Mouse (Mus musculus): ENCODE results near the gene Hsd17b7.
"Not testable (repeated sequence)": the region's sequence is repeated elsewhere in the genome, so short reads cannot be mapped to it uniquely, and the experiment has no call there.

The Hsd17b7 gene

GRCm38 (mm10) chr1:169968792-169969515 is at the start of gene Hsd17b7:
Gene Hsd17b7 (minus strand): TSS chr1:169969241.
- peak; percentile 98 for DNase-seq

GRCm38 (mm10) chr1:170014784-170015183 is 45.7 kb upstream of the Hsd17b7 start:
- no peak for DNase-seq

GRCm38 (mm10) chr1:170010716-170011505 is 41.9 kb upstream of the Hsd17b7 start:
- DNase-seq: no peak

- DNase-seq: no peak
Observed at GRCm38 (mm10) chr1:170009296-170009695, 40.3 kb upstream of the Hsd17b7 start.

GRCm38 (mm10) chr1:170008432-170009220 is 39.6 kb upstream of the Hsd17b7 start:
- DNase-seq: no peak

- DNase-seq: no peak
Observed at GRCm38 (mm10) chr1:170006516-170006915, 37.5 kb upstream of the Hsd17b7 start.

GRCm38 (mm10) chr1:170005297-170005696 is 36.3 kb upstream of the Hsd17b7 start:
- DNase-seq: no peak

- not testable (repeated sequence) for DNase-seq
Observed at GRCm38 (mm10) chr1:169993901-169994300, 24.9 kb upstream of the Hsd17b7 start.

GRCm38 (mm10) chr1:169986166-169986565 is 17.1 kb upstream of the Hsd17b7 start:
- no peak for DNase-seq

- DNase-seq: no peak
Observed at GRCm38 (mm10) chr1:169977621-169978020, 8.6 kb upstream of the Hsd17b7 start.

- DNase-seq: no peak
Observed at GRCm38 (mm10) chr1:169971998-169972397, 3.0 kb upstream of the Hsd17b7 start.

GRCm38 (mm10) chr1:169970936-169971335 is 1.9 kb upstream of the Hsd17b7 start:
- no peak for DNase-seq

- no peak for DNase-seq
Observed at GRCm38 (mm10) chr1:169969516-169969886, 460 bp upstream of the Hsd17b7 start.

GRCm38 (mm10) chr1:169953106-169953505 is 15.9 kb downstream of the Hsd17b7 start:
- no peak for DNase-seq

GRCm38 (mm10) chr1:169952636-169953035 is 16.4 kb downstream of the Hsd17b7 start:
- DNase-seq: no peak

GRCm38 (mm10) chr1:169951561-169951960 is 17.5 kb downstream of the Hsd17b7 start:
- DNase-seq: no peak

GRCm38 (mm10) chr1:169950651-169951050 is 18.4 kb downstream of the Hsd17b7 start:
- DNase-seq: peak; percentile 15

GRCm38 (mm10) chr1:169949981-169950380 is 19.1 kb downstream of the Hsd17b7 start:
- DNase-seq: no peak

- no peak for DNase-seq
Observed at GRCm38 (mm10) chr1:169948866-169949265, 20.2 kb downstream of the Hsd17b7 start.

GRCm38 (mm10) chr1:169948280-169948679 is 20.8 kb downstream of the Hsd17b7 start:
- no peak for DNase-seq

- DNase-seq: no peak
Observed at GRCm38 (mm10) chr1:169947654-169948053, 21.4 kb downstream of the Hsd17b7 start.

GRCm38 (mm10) chr1:169946004-169946403 is 23.0 kb downstream of the Hsd17b7 start:
- no peak for DNase-seq

- DNase-seq: peak; percentile 51
Observed at GRCm38 (mm10) chr1:169939345-169939744, 29.7 kb downstream of the Hsd17b7 start.
